Mouse (Mus musculus): ENCODE measurements around the gene Gm20715. TPM values are rescaled to one million over a fixed set of nuclear protein-coding genes. Genes with fewer than 3 reads are reported as not detected.

Gm20715 gene
- not detected in 2 replicates for polyA plus RNA-seq (2012; rRNA removed)

GRCm38 (mm10) chr7:6410043-6410442, at the start of gene Gm20715:
TSS of gene Gm20715 (plus strand) at chr7:6410277.

GRCm38 (mm10) chr7:6363047-6363488, 47.0 kb upstream of the Gm20715 start, which contains the start of gene Zfp78:
TSS of gene Zfp78 (plus strand) at chr7:6363280.

GRCm38 (mm10) chr7:6383044-6383455, 27.0 kb upstream of the Gm20715 start, which contains the start of gene Zfp28:
TSS of gene Zfp28 (plus strand) at chr7:6383295.

GRCm38 (mm10) chr7:6397996-6398975, 11.8 kb upstream of the Gm20715 start, which contains the start of gene Smim17:
TSS of gene Smim17 (plus strand) at chr7:6398715.

GRCm38 (mm10) chr7:6438388-6438787, 28.3 kb downstream of the Gm20715 start, which contains the start of gene Olfr1344:
TSS of gene Olfr1344 (plus strand) at chr7:6438688.

GRCm38 (mm10) chr7:6455868-6456267, 45.8 kb downstream of the Gm20715 start, which contains the start of gene Olfr1336:
TSS of gene Olfr1336 (plus strand) at chr7:6456168.

GRCm38 (mm10) chr7:6466951-6467350, 56.9 kb downstream of the Gm20715 start, which contains the start of gene Olfr1346:
TSS of gene Olfr1346 (plus strand) at chr7:6467101.

GRCm38 (mm10) chr7:6486841-6487240, 76.8 kb downstream of the Gm20715 start, which contains the start of gene Olfr5:
TSS of gene Olfr5 (minus strand) at chr7:6486941.

Other genes with a start within 250 kb of the Gm20715 start
- gene Zfp444, start 238.1 kb upstream of the Gm20715 start, polyA plus RNA-seq (2012; rRNA removed) = 16.6 and 19.2 TPM in 2 replicates
- not detected in 2 replicates for gene Galp, start 213.2 kb upstream of the Gm20715 start, polyA plus RNA-seq (2012; rRNA removed)
- gene Zscan5b, start 188.0 kb upstream of the Gm20715 start, polyA plus RNA-seq (2012; rRNA removed) = not detected in 2 replicates
- gene Epp13, start 157.6 kb upstream of the Gm20715 start, polyA plus RNA-seq (2012; rRNA removed) = not detected in 2 replicates
- 1.1 TPM in 2 replicates for gene Zfp667, start 123.7 kb upstream of the Gm20715 start, polyA plus RNA-seq (2012; rRNA removed)
- 0.52 and 0.60 TPM in 2 replicates for gene Zfp583, start 79.0 kb upstream of the Gm20715 start, polyA plus RNA-seq (2012; rRNA removed)
- 0.08 and 0.13 TPM in 2 replicates for gene Gm3854, start 66.5 kb upstream of the Gm20715 start, polyA plus RNA-seq (2012; rRNA removed)
- 0.50 and 0.55 TPM in 2 replicates for gene Zfp78, start 47.0 kb upstream of the Gm20715 start, polyA plus RNA-seq (2012; rRNA removed)
- gene Zfp28, start 27.0 kb upstream of the Gm20715 start, polyA plus RNA-seq (2012; rRNA removed) = 1.3 and 1.4 TPM in 2 replicates
- gene Smim17, start 11.6 kb upstream of the Gm20715 start, polyA plus RNA-seq (2012; rRNA removed) = not detected in 2 replicates
- gene Olfr1344, start 28.4 kb downstream of the Gm20715 start, polyA plus RNA-seq (2012; rRNA removed) = not detected in 2 replicates
- not detected in 2 replicates for gene Olfr1336, start 45.9 kb downstream of the Gm20715 start, polyA plus RNA-seq (2012; rRNA removed)
- gene Olfr1346, start 56.8 kb downstream of the Gm20715 start, polyA plus RNA-seq (2012; rRNA removed) = not detected in 2 replicates
- not detected in 2 replicates for gene Olfr5, start 76.7 kb downstream of the Gm20715 start, polyA plus RNA-seq (2012; rRNA removed)
- not detected in 2 replicates for gene Olfr1347, start 89.5 kb downstream of the Gm20715 start, polyA plus RNA-seq (2012; rRNA removed)
- not detected in 2 replicates for gene Olfr1348, start 98.5 kb downstream of the Gm20715 start, polyA plus RNA-seq (2012; rRNA removed)
- not detected in 2 replicates for gene Olfr1349, start 112.7 kb downstream of the Gm20715 start, polyA plus RNA-seq (2012; rRNA removed)
- gene Olfr1350, start 154.6 kb downstream of the Gm20715 start, polyA plus RNA-seq (2012; rRNA removed) = not detected in 2 replicates

All from liver, embryonic 18 days (tissue).